Mouse (Mus musculus): ENCODE results near the gene Hcn4. TPM values are rescaled to one million over a fixed set of nuclear protein-coding genes. Genes with fewer than 3 reads are reported as not detected.
A peak's percentile ranks its signal among the peaks of the same experiment; 100 is the strongest.

Gene Hcn4
- polyA plus RNA-seq, 1 experiment, result 4.9 TPM

DNA sequence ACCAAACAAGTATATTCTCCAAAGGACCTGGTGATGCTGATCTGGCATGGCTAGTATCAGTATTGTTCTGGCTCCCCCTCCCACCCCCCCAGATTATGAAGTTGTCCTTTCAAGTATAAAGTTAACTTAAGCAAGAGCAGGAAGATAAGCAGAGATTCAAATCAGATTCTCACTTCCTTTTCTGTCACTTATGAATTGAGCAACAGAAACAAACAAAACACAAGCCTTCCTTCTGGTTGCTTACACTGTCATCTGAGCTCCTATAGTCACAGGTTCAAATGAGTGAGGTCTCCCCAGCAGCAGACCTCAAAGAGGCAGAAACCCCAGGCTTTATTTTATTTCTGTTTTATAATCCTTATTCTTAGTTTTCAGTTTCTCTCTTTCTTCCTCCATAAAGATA, 76.4 kb downstream of the Hcn4 start:
- Histone ChIP-seq H3K4me3 (replicated peaks; ENCODE audit: insufficient read depth, low read depth, low read length) (no peak overlapping the region), H3K27ac (ENCODE audit: insufficient read depth, low read length) (no peak overlapping the region), H3K27me3 (ENCODE audit: control insufficient read depth, insufficient read depth, low read length) (no peaks in the 10 kb centered on the region), H3K4me1 (ENCODE audit: control insufficient read depth, insufficient read depth, low read length) (no peaks in the 10 kb centered on the region)
- DNase-seq, result no peak
- TF ChIP-seq POLR2A (IDR thresholded peaks at IDR 0.05; ENCODE audit: borderline replicate concordance, insufficient read depth, low read length) (no peak), CTCF (IDR thresholded peaks at IDR 0.05; ENCODE audit: borderline replicate concordance, insufficient read depth, low read depth, low read length) (no peak)

DNA sequence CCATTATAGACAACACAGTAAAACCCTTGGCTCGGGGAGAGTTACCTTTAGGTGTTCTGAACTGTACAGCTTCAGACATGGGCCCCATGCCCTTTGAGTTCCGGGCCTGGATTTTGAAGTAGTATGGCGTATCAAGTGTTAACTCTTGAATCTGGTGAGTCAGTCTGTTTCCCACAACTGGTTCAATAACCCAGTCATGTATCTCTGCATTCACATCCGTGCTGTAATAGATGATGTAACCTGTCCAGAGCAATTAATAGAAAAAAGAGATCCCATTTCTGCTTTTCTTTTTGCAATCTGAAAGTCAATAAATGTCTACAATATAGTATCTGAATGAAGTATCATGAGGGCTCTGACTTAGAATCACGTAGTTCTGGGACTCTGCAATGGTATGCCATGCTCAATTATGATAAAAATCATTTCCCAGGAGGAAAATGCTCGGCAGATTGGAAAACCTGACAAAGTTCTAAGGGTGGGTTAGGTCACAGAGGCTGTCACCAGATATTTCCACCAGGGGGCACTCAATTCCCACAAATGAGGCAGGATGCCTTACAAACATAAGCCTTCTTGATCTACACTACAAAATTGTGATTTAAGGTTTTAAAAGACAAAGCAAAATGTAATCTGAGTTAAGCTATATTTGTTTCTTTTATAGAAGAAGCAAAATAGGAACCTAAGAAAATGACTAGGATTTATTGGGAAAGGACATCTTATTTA, 79.8 kb downstream of the Hcn4 start:
- 67% methylated on average over 6 of the region's 6 CpGs for WGBS
- no peaks in the 10 kb centered on the region for H3K4me1 ChIP-seq (ENCODE audit: control insufficient read depth, insufficient read depth, low read length)
- H3K4me3 ChIP-seq (replicated peaks; ENCODE audit: insufficient read depth, low read depth, low read length), result no peak overlapping the region
- DNase-seq, result peak; percentile 38 to 51
- no peak overlapping the region for H3K27ac ChIP-seq (ENCODE audit: insufficient read depth, low read length)
- H3K27me3 ChIP-seq (ENCODE audit: control insufficient read depth, insufficient read depth, low read length), result no peaks in the 10 kb centered on the region
- TF ChIP-seq CTCF (IDR thresholded peaks at IDR 0.05; ENCODE audit: borderline replicate concordance, insufficient read depth, low read depth, low read length) (peak; percentile 70; the same call in 1 of the 2 replicates), POLR2A (IDR thresholded peaks at IDR 0.05; ENCODE audit: borderline replicate concordance, insufficient read depth, low read length) (no peak)

Other genes starting within 250 kb of the Hcn4 start
- 1,284 and 1,476 TPM in 2 replicates for gene Nptn, start 241.2 kb upstream of the Hcn4 start, polyA plus RNA-seq (2012; rRNA removed)
- gene Rec114, start 79.4 kb upstream of the Hcn4 start, polyA plus RNA-seq (2012; rRNA removed), result 1.0 and 1.5 TPM in 2 replicates
- gene Neo1, start 213.0 kb downstream of the Hcn4 start, polyA plus RNA-seq (2012; rRNA removed), result 37.6 and 38.7 TPM in 2 replicates